Mouse (Mus musculus) right cerebral cortex, postnatal 10 days (tissue): Measurements from ENCODE around the gene Auts2.
A peak's percentile ranks its signal among the peaks of the same experiment; 100 is the strongest.

Experiments
- DNase-seq, 2 experiments: peaks; one replicate each; pipeline ENCODE4 v3.0.0; 2021; ENCODE audit warnings: low spot score in 2 of 2

Auts2 gene

DNA sequence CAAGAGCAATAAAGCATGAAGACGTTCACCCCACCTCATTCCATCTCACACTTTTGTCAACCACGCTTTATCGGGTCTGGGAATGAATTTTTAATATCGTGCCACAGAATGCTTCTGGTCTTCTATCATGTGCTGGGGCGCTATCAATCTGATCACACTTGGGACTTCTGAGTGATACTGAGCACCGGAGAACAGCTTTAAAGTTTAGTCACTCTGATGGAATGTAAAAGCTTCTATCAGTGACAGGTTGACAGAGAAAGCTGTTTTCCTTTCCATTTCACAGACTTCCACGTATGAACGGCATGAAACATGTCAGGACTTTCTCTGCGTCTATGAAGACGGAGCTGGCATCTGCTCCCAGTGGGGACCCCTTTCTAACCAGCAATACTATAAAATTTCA is 739.5 kb downstream of the Auts2 start:
- no peak for DNase-seq

DNA sequence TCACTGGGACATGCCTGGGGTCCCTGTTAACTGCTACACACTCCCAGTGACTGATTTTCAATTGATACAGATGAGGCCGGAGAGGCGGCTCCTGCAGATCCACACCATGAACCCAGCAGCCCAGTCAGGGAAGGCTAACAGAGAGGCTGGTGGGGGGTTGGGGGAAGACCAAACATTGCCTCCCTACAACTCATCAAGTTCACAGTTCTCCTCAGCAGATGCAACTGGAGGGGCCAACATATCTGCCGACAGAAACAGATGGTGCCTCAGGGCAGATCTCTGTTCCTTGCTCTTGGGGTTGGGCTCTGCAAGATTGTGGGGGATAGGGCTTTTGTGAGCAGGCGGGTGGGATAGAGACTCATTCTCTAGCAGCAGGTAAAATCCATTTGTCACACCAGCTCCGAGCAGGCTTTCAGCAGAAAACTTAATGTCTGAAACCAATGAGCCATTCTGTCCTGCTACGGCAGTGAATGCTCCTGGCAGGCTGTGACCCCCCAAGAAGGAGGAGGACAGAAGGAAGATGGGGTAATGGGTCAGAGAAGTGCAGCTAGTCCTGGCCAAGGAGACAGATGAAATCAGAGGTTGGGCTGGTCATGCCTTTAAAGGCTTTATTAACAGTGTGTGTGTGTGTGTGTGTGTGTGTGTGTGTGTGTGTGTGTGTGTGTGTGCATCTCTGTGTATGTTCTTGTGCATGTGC is 740.7 kb downstream of the Auts2 start:
- DNase-seq: no peak

- no peak for DNase-seq
Measured at GRCm38 (mm10) chr5:131801924-131802323, 741.2 kb downstream of the Auts2 start.

GRCm38 (mm10) chr5:131798373-131798772 is 744.8 kb downstream of the Auts2 start:
- DNase-seq: no peak

DNA sequence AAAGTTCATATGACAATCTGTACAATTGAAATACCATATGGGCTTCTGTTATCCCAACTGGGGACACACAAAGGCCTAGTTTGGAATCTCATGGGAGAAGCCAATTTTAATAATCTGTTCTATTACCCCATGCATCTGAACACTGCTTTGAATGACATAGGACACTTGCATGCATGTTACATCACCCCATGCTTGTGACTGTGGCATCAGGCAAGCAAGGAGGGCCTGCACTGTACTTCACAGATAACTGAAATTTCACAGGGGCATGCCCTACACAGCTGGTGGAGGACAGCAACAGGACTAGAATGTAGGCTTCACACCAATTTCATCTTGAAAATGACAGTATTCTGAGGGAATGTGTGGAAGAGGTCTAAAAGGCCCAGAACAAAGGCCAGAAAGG is 746.1 kb downstream of the Auts2 start:
- no peak for DNase-seq

DNA sequence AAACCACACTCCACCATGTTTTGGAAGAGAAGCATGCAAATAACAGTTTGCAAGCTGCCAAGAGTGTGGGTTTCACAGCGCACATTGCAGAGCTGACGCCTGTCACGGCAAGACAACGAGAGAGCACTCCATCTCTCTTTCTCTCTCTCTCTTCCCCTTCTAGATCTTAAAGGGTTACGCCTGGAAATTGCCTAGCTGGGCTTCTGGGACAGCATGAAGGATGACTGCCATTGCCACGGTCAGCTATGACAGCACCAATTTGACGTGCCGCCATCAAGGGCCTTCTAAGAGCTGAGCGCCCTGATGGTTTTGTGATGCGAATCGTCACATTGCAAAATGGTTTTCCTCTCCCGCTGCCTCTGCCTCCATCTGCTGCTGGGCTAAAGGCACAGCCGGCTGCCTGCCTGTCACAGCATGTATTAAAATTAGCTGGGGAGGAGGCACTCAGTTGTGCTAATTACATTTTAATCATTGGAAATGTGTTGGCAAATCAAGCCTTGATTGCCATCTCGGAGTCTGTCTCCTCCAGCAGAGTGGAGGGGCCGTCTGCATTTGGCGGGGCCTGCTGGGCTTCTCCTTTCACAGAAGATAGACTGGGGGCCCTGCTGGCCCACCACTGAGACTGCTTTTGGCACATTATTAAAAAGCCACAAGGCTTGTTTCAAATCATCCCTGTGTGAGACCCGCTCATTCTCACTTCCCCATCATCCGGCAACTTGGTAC is 748.6 kb downstream of the Auts2 start:
- DNase-seq: peak; percentile 82 to 91

DNA sequence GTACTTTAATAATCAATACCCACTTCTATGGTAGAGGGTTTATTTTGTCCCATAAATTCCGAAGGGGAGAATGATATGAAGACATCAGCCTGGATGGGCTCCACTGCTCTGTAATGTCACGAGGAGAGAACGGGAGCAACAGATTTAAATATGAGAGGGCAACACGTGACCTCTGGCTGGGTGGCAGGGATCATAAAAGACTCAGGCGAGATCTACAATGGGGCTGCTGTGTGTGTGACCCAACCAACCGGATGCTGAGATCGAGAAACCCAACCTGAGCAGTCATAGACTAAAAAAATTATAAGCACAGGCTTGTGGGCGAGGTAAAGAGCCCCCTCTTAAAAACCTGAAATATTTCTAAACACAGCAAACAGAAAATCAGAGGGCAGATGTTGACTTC is 753.5 kb downstream of the Auts2 start:
- DNase-seq: no peak

DNA sequence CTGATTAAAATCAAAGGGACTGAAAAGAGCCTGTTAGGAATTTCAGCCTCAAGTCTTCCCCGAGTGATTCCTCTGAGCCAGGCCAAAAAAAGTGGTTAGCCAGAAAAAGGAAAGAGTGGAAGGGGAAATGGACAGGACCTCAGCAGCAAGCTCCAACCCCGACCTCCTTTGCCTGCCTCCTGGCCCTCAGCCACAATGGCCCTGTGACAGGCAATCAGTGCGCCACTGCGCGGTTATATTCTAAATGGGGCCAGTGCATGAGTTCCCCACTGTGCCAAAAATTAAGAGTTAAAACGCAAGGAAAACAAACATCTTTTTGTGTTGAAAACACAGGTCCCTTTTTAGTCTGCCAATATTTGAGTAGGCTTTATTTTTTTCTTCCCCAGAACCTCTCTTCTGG is 755.1 kb downstream of the Auts2 start:
- DNase-seq: peak; percentile 61 to 64

DNA sequence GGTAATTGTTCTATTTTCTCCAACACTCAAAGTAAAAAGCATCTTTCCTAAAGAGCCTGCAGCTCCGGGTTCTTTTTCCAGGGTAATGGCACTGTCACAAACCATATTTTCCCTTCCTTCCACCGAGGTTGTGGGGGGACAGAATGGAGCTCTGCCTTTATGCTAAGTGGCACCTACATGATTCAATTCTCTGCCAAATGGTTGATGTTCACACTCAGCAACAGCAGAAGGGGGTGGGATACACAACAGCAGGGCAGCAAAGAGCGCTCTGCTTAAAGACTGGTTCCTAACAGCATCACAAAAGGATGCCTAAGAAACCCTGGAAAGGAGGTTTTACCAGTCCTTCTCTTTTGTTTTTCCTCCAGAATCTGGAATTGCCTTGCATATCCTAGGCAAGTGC is 759.9 kb downstream of the Auts2 start:
- DNase-seq: no peak

DNA sequence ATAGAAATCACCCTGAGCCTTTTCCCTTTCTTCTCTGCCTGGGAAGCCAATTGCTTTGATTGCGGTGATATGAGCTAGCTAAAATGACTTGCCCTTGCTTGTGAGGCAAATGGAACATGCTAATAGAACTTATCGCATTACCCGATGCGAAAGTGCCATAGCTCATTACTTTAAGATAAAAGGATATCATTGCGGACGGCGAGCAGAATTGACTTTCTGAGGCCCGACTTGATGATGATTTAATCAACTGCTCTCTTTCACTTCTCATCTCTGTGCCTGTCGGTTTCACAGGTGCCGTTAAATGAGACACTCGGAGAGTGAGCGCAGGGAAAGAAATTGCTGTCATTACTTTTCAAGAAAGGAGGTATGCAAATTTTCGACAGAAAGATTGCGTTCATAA is 762.1 kb downstream of the Auts2 start:
- DNase-seq: no peak

- no peak for DNase-seq
Measured at GRCm38 (mm10) chr5:131779171-131779570, 764.0 kb downstream of the Auts2 start.

GRCm38 (mm10) chr5:131775672-131776071 is 767.5 kb downstream of the Auts2 start:
- DNase-seq: no peak

GRCm38 (mm10) chr5:131775222-131775621 is 767.9 kb downstream of the Auts2 start:
- DNase-seq: peak; percentile 72 to 73

DNA sequence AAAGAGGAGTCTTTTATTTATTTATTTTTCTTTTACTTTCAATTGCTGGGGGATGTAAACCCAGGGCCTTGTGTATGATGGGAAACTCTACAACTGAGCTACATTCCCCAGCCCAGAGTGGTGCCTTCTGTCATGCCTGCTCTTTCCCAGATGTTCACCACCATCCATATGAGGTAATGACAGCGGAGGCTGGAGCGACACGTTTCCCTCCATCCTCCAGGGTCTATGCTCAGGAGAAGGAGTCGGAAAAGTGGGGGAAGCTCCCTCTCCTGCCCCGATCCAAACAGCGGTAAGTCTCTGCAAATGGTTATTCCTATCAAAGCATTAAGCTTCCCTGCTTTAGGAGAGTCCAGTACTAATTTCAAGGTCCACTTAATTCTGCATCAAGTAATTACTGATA is 768.4 kb downstream of the Auts2 start:
- DNase-seq: no peak

DNA sequence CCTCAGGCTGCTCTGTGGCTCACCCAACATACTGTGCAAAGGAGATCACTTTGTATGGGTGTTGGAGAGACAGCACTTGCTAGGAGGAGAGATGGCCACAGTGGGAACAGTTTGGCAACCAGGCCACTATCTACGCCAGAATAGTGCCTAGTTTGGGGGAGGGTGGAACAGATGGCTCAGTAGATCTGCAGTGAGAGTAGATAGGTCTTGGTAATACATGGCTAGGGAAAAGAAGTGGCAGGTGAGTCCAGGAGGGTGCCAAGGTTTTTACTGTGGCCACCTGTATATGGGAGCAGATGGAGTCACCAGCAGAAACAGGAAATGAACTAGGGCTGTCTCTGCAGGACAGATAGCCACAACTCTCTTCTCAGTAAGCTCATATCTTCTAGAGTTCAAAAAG is 770.5 kb downstream of the Auts2 start:
- DNase-seq: no peak

DNA sequence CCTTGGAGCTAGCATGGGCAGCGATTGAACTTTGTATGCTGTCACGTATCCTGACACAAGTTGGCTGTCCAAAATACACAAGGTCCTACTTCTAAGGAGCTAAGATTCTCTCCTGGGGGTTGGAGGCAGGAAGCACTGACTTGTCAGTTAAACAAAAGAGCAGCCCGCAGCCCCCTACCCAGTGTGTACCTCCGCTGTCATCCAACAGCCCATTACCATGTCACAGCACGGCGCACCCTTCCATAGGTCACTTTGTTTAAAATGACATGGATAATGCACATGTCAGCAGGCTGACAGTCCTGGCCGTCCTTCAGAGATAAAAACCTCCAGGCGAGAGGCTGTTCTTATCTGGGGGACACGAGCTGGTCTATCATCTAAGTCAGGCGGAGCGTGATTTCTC is 773.9 kb downstream of the Auts2 start:
- DNase-seq: no peak

- no peak for DNase-seq
Measured at GRCm38 (mm10) chr5:131767699-131768264, 775.4 kb downstream of the Auts2 start.

- DNase-seq: peak; percentile 52 to 70
Measured at GRCm38 (mm10) chr5:131767176-131767575, 776.0 kb downstream of the Auts2 start.

DNA sequence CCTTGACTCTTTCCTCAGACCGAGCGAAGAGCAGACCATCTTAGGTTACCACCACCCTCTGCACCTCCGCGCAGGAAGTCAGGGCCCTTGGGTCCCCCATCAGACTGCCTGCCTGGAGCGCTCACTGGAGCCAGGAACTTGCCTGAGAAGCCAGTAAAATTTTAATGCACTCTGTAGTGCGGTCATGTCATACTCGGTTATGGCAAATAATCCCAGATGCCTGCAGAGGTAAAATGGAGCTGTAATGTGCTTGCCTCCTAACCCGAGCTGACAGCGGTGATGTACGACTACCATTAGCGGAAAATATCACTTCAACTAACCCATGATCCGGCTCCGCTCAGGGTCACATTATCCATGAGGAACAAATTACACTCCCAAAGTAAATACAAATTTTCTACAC is 783.7 kb downstream of the Auts2 start:
- DNase-seq: no peak

DNA sequence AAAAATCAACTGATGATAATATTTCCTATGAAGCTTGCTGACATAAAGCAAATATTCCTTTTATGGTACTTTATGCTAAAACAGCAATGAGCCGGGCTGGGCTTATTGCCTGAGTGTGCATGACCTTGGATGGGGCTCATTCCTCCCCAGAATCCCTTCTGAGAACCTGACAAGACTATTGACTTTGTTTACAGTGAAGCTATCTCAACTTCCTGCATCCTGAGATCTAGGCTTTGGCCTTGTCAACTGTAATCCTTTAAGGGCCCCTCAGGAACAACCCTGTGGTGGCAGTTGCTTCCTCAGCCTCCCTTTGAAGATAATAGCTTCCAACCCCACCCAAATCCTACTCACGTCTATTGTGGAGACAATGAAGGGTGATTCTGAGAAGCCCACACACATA is 792.8 kb downstream of the Auts2 start:
- DNase-seq: no peak

DNA sequence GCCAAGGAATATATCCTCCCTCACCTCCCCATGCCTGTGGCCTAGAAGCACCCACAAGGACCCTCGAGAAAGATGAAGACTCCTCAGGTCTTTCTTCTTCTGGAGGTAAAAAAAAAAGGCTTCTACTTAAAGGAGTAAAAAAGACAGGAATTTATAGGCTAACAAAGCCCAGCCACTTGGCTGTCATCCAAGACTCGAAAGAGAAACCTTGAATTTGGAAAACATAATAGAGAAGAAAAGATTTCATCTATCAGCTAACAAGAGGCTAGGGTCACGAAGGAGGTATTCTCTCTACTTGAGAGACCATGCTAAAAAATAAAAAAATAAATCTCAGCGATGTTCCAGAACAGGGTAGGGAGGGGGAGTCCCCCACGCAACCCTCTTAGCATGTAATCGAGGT is 793.9 kb downstream of the Auts2 start:
- no peak for DNase-seq

GRCm38 (mm10) chr5:131743069-131743468 is 800.1 kb downstream of the Auts2 start:
- no peak for DNase-seq

DNA sequence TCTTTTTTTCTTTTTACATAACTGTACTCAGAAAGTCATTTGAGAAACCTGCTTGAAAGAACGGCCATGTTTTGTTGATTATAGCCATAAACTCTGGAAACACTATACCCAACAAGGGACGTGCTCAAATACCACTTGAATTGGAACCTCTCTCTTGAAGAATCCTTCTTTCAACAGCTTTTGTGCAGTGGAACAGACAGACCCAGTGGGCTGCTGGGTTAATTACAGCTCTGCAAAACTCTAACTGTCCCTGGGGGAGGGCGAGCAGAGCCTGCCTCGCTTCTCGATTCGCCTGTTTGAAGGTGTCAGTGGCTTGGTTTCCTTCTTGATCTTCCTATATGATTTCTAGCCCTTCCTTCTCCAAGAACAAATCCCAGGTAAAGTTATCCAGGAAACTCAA is 805.7 kb downstream of the Auts2 start:
- DNase-seq: no peak
